Mouse (Mus musculus): ENCODE results near the gene Kcne2. TPM values are rescaled to one million over a fixed set of nuclear protein-coding genes. Genes with fewer than 3 reads are reported as not detected.

Gene Kcne2
- total RNA-seq, 2 experiments from 2014 or later: not detected

DNA sequence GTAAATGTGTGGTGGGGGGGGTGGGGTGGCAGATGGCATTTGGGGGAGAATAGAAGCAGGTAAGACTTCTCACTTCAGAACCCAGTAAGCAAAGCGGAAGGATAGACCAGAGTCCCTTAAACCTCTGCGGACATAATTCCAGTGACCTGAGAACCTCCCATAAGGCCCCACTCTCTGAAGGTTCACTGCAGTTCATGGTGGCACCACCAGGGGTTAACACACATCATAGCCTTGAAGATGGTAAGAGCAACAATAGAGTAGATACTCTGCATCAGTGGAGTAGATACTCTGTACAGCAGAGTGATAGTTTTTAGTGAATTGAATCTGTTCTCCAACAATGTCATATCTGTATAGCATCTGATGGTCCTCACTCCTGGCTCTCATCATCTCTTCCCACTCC, 13.3 kb downstream of the Kcne2 start:
- no peak for DNase-seq (ENCODE audit: low spot score)
- intact Hi-C loops (cut with DNase I): loop anchor here (10.0 kb wide), 1 partner anchor 611 kb away; no protein-coding TSS in a partner anchor

GRCm38 (mm10) chr16:92307947-92308346, 15.8 kb downstream of the Kcne2 start:
- intact Hi-C loops (cut with DNase I): loop anchor here (10.0 kb wide), 1 partner anchor 613 kb away; no protein-coding TSS in a partner anchor
- DNase-seq (ENCODE audit: low spot score): no peak

- intact Hi-C loops (cut with DNase I): loop anchor here (10.0 kb wide), 1 partner anchor 614 kb away; no protein-coding TSS in a partner anchor
- DNase-seq (ENCODE audit: low spot score): no peak
Observed at GRCm38 (mm10) chr16:92309126-92309525, 16.9 kb downstream of the Kcne2 start.

DNA sequence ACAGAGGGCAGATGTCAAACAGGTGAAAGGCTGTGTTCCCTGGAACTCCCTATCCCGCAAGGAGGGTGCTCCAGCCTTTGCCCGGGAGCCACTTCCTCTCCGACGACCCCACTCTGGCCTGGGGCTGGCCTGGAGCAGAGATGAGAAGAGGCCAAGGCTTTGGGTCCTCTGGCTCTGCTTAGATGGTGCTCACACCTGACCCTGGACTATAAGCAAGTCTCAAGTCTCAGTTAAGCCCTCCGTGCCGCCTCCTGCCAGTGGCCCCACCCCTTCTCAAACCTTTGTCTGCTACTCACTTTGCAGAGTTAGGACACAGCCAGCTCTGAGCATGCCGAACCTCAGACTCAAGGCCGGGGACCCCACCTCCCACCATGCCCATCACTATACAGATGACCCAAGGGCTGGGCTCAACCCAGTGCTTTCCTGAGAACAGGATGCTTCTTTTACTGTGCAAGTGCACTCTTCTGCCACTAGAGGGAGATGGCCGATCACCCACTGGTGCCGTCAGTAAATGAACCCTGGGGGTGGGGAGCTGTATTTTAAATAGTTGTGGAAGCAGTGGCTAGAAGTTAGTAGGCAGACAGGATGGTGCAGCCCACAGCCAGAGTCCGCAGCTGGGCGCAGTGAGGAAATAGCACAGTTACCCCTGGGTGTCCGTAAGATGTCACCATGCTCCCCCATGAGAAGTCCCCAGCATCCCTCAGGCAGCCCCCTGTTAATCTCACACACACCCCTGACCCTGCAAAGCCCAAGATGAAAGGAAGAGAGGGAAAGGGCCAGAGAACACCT, 22.0 kb downstream of the Kcne2 start:
- intact Hi-C loops (cut with DNase I): loop anchor here (2.0 kb wide), 2 partner anchors 23 to 147 kb away; no protein-coding TSS in a partner anchor
- no peak for DNase-seq (ENCODE audit: low spot score)

- no peak for DNase-seq (ENCODE audit: low spot score)
- intact Hi-C loops (cut with DNase I): no loop called here
Observed at GRCm38 (mm10) chr16:92316049-92316738, 24.0 kb downstream of the Kcne2 start.

DNA sequence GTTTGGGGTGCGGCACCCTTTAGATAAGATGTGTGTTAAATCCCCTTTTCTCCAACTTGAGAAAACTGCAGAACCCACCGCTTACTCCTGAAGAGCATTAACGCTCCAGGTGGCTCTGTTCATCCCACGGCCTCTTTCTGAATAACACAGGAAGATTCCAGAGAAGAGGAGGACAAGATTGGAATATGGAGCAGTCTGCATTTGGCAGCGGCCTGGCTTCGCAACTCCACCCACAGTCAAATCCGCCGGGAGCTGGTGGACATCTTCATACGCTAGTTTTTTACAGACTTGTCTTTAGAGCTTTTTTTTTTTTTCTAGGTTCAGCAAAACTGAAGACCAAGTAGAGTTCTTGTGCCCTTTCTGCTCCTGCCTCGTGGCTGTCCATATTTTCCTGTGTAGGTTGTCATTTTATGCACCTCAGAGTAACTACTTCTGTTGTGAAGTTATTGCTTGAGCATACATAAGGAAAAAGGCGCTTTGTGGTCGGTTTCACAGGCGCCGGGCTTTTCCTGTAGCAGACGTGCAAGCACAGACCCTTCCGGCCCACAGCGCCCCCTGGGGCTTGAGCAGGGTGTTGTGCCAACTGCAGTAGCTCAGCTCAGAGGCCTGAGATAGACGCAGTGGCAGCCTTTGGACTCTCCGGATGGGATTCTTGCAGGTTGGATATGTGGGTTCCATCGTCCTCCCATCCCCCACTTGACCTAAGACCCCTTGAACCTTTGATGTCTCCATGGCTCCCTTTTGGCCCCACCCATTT, 27.3 kb downstream of the Kcne2 start:
- intact Hi-C loops (cut with DNase I): no loop called here
- DNase-seq (ENCODE audit: low spot score): no peak

DNA sequence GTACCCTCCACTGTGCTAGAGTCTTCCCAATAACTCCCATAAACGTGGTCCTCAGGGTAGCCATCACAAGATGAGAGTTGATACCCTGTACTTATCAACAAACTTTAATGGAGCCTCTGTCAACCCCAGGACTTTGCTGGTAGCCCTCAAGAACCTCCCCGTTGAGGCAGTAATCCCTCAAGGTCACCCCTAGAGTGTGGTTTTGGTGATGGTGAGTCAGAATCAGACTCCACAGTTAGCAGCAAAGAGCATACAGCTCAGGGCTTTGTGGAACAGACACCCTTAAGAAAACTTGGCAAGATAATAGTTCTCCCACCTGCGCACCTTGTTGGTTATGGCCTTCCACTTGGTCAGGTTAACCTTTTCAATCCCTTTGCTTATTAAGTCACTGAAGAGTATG, 28.2 kb downstream of the Kcne2 start:
- no peak for DNase-seq (ENCODE audit: low spot score)
- intact Hi-C loops (cut with DNase I): no loop called here

- intact Hi-C loops (cut with DNase I): no loop called here
- no peak for DNase-seq (ENCODE audit: low spot score)
Observed at GRCm38 (mm10) chr16:92321341-92321740, 29.2 kb downstream of the Kcne2 start, which contains the start of gene Fam243. Gene Fam243, minus strand, starts transcription at chr16:92321441.

DNA sequence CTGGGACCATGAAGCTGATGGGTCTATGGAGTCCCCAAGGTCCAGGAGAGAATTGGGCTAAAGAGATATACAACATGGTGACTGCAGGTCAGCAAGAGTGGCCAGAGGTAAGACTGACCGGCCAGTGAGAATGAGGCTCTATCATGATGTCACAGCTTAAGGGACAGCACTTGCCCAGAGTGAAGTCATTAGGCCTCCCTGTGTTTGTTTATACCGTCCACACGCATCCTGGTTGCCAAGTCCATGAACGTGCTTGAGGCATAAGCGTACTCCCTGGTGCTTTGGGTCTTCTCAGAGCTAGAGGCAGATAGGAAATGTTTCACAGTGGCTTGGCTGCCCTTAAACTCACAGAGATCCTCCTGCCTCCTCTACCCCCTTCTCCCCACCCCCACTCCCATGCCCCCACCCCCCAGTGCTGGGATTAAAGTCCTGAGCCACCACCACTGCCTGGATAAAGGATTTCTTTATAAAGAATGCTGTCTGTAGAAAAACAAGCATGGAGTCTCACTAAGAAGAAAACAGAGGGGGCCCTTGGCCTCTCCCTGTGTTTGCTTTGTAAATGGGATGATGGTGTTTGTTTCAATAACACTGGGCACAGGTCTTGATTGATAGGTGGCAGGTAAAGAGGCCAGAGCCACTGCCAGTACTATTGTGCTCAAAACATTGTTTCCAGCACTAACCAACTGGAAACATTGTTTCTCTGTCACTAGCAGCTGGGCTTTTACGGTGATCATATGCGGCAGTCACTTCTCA, 32.3 kb downstream of the Kcne2 start:
- intact Hi-C loops (cut with DNase I): no loop called here
- DNase-seq (ENCODE audit: low spot score): no peak

DNA sequence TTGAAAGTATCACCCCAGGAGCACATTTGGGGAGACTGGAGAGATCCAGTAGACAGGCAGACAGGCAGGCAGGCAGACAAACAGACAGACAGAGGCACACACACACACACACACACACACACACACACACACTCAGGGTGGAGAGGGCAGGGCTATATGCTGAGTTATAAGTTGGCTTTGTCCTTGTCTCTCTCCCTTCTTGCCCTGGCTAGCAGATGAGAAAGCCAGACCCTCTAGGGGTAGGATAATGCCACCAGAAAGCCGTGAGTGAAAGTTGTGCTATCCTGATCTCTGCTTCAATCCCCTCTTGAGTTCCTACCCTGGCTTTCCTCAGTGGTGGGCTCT, 32.8 kb downstream of the Kcne2 start:
- intact Hi-C loops (cut with DNase I): no loop called here
- DNase-seq (ENCODE audit: low spot score): no peak

GRCm38 (mm10) chr16:92327911-92328310, 35.7 kb downstream of the Kcne2 start:
- intact Hi-C loops (cut with DNase I): no loop called here
- no peak for DNase-seq (ENCODE audit: low spot score)

GRCm38 (mm10) chr16:92330966-92331365, 38.8 kb downstream of the Kcne2 start:
- intact Hi-C loops (cut with DNase I): no loop called here
- DNase-seq (ENCODE audit: low spot score): no peak

- intact Hi-C loops (cut with DNase I): no loop called here
- no peak for DNase-seq (ENCODE audit: low spot score)
Observed at GRCm38 (mm10) chr16:92334600-92334999, 42.4 kb downstream of the Kcne2 start.

DNA sequence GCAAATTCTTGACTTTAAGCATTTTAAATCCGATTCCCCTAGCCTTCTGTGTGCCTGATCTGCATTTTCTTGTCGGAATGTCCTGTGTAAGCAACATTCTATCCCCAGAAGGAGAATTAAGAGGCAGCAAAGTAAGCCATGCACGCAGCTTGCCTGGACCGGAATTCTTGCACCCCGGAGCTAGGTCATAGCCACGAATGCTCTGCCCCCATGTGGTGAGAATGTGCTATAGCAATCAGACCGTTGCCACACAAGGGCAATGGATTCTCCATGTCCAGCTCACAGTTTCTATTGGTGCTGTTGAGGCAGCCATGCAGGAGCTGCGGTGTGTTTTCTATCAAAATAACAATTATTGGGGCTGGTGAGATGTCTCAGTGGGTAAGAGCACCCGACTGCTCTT, 44.1 kb downstream of the Kcne2 start:
- intact Hi-C loops (cut with DNase I): loop anchor here (2.0 kb wide), 1 partner anchor 21 kb away; no protein-coding TSS in a partner anchor
- DNase-seq (ENCODE audit: low spot score): peak; percentile 25

- no peak for DNase-seq (ENCODE audit: low spot score)
- intact Hi-C loops (cut with DNase I): loop anchor here (1.0 to 2.0 kb wide), 4 partner anchors 44 to 146 kb away; no protein-coding TSS in a partner anchor
Observed at GRCm38 (mm10) chr16:92340612-92341511, 48.7 kb downstream of the Kcne2 start.

DNA sequence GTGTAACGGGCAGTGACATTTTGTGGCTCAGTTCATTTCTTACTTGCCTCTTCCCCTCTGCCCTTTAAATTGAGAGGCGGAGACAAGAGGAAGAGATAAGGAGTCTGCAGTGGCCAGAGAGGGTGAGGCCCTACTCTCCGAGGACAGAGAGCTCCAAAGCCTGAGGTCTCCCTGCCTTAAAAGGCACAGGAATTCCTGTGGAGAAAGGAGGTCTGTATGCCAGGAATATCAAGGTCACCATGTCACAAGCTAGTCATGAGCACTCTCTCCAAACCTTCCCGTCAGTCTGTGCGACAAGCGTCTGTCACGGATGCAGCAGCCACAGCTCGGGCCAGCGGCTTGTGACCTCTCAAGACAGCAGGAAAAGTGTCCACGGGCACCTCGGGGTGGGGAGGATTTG, 53.0 kb downstream of the Kcne2 start:
- peak; percentile 20 for DNase-seq (ENCODE audit: low spot score)
- intact Hi-C loops (cut with DNase I): no loop called here

GRCm38 (mm10) chr16:92346297-92346916, 54.2 kb downstream of the Kcne2 start:
- intact Hi-C loops (cut with DNase I): no loop called here
- DNase-seq (ENCODE audit: low spot score): peak; percentile 9

All from heart, postnatal 25 days (tissue).